Mouse (Mus musculus): Measurements from ENCODE around the gene Eif4e1b. TPM values are rescaled to one million over a fixed set of nuclear protein-coding genes. Genes with fewer than 3 reads are reported as not detected.

Gene Eif4e1b
- polyA plus RNA-seq, 1 experiment from 2014 or later: not detected

- Histone ChIP-seq H3K9me3 (replicated peaks) (no peaks in the 10 kb centered on the region), H3K4me2 (no peak overlapping the region), H3K4me1 (replicated peaks) (no peaks in the 10 kb centered on the region), H3K36me3 (no peaks in the 10 kb centered on the region), H3K9ac (no peak overlapping the region), H3K4me3 (replicated peaks) (no peak overlapping the region), H3K27ac (no peak overlapping the region), H3K27me3 (0 out of 2 replicates have a peak, but pooled peaks cover under 1% of the 10 kb centered on the region)
- ATAC-seq (ENCODE audit: low read depth): no peak
- 7% methylated on average over 13 of the region's 13 CpGs for WGBS (ENCODE audit: insufficient replicate concordance)
- DNase-seq: no peak
Measured at GRCm38 (mm10) chr13:54829450-54829849, 45.7 kb downstream of the Eif4e1b start.

- 60% methylated on average over 14 of the region's 14 CpGs for WGBS (ENCODE audit: insufficient replicate concordance)
- H3K27me3 ChIP-seq: no peaks in the 10 kb centered on the region
- no peaks in the 10 kb centered on the region for H3K36me3 ChIP-seq
- H3K4me2 ChIP-seq: no peak overlapping the region
- no peaks in the 10 kb centered on the region for H3K4me1 ChIP-seq (replicated peaks)
- no peaks in the 10 kb centered on the region for H3K9me3 ChIP-seq (replicated peaks)
- H3K4me3 ChIP-seq (replicated peaks): no peak overlapping the region
- H3K27ac ChIP-seq: no peak overlapping the region
- DNase-seq (no peak), ATAC-seq (ENCODE audit: low read depth) (no peak)
- no peak overlapping the region for H3K9ac ChIP-seq
Measured at GRCm38 (mm10) chr13:54836351-54837030, 52.7 kb downstream of the Eif4e1b start.

DNA sequence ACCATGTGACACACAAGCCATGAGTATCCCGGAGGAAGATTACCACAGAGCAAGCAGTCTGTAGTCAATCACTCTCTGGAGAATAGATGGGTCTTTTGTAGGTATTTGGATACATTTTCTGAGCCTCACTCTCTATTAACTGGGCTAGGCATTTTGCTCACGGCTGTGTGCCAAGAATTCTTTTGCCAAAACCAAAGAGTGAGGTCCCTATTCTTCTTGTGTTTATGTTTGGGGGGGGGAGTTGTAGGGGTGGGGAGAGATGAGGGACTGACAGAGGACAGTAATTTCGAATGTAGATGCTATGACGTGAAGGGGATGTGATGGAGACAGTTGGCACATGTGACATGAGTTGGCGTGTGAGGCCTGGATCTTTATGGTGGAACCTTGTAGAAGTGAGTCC is 53.3 kb downstream of the Eif4e1b start:
- H3K4me3 ChIP-seq (replicated peaks): no peak overlapping the region
- 0 out of 2 replicates have a peak, but pooled peaks cover 3% of the 10 kb centered on the region for H3K9me3 ChIP-seq (replicated peaks)
- no peaks in the 10 kb centered on the region for H3K4me1 ChIP-seq (replicated peaks)
- no peak overlapping the region for H3K9ac ChIP-seq
- no peak for ATAC-seq (ENCODE audit: low read depth)
- 55% methylated on average over 5 of the region's 5 CpGs for WGBS (ENCODE audit: insufficient replicate concordance)
- H3K27ac ChIP-seq: no peak overlapping the region
- DNase-seq: no peak
- H3K4me2 ChIP-seq: no peak overlapping the region
- H3K27me3 ChIP-seq: no peaks in the 10 kb centered on the region
- no peaks in the 10 kb centered on the region for H3K36me3 ChIP-seq

DNA sequence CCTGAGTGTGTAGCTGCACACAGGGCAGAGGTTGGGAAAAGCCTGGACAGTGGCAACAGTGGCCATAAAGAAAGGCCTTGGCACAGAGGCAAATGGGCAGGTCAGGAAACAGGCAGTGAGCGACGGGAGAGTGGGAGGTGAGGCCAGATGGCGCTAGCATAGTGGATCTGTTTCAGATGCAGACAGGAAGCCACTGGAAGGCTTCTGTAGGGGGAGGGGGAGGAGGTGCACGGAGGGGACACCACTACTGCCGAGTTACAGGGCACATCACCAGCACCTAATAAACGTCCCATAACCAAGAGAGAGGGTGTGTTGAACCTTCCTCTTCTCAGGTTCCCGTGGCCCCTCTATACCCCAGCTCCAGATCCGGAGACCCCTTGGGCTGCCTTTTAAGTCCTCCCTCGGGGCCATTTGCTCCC is 53.7 kb downstream of the Eif4e1b start:
- Histone ChIP-seq H3K4me2 (no peak overlapping the region), H3K36me3 (no peaks in the 10 kb centered on the region), H3K9ac (no peak overlapping the region), H3K27me3 (no peaks in the 10 kb centered on the region), H3K9me3 (replicated peaks) (0 out of 2 replicates have a peak, but pooled peaks cover 6% of the 10 kb centered on the region), H3K27ac (no peak overlapping the region), H3K4me1 (replicated peaks) (no peaks in the 10 kb centered on the region), H3K4me3 (replicated peaks) (no peak overlapping the region)
- WGBS (ENCODE audit: insufficient replicate concordance): 13% methylated on average over 9 of the region's 9 CpGs
- no peak for ATAC-seq (ENCODE audit: low read depth)
- DNase-seq: no peak

Other genes with a start within 250 kb of the Eif4e1b start
- 53.0 and 60.1 TPM in 2 replicates for gene 4833439L19Rik, start 218.6 kb upstream of the Eif4e1b start, polyA plus RNA-seq (2015; fragmentation: Nextera tagmentation; extraction: Ambion mirVana)
- gene Arl10, start 209.0 kb upstream of the Eif4e1b start, polyA plus RNA-seq (2015; fragmentation: Nextera tagmentation; extraction: Ambion mirVana): 9.0 and 9.2 TPM in 2 replicates
- gene Nop16, start 193.9 kb upstream of the Eif4e1b start, polyA plus RNA-seq (2015; fragmentation: Nextera tagmentation; extraction: Ambion mirVana): 74.9 and 84.5 TPM in 2 replicates
- 117 and 118 TPM in 2 replicates for gene Higd2a, start 193.8 kb upstream of the Eif4e1b start, polyA plus RNA-seq (2015; fragmentation: Nextera tagmentation; extraction: Ambion mirVana)
- 51.0 and 54.2 TPM in 2 replicates for gene Cltb, start 172.7 kb upstream of the Eif4e1b start, polyA plus RNA-seq (2015; fragmentation: Nextera tagmentation; extraction: Ambion mirVana)
- 30.5 and 33.9 TPM in 2 replicates for gene Faf2, start 162.2 kb upstream of the Eif4e1b start, polyA plus RNA-seq (2015; fragmentation: Nextera tagmentation; extraction: Ambion mirVana)
- gene Rnf44, start 90.1 kb upstream of the Eif4e1b start, polyA plus RNA-seq (2015; fragmentation: Nextera tagmentation; extraction: Ambion mirVana): 23.8 and 24.5 TPM in 2 replicates
- gene Cdhr2, start 82.5 kb upstream of the Eif4e1b start, polyA plus RNA-seq (2015; fragmentation: Nextera tagmentation; extraction: Ambion mirVana): 7.8 and 10.5 TPM in 2 replicates
- 0.02 and 0.05 TPM in 2 replicates for gene Gprin1, start 34.1 kb upstream of the Eif4e1b start, polyA plus RNA-seq (2015; fragmentation: Nextera tagmentation; extraction: Ambion mirVana)
- not detected in 2 replicates for gene Sncb, start 17.4 kb upstream of the Eif4e1b start, polyA plus RNA-seq (2015; fragmentation: Nextera tagmentation; extraction: Ambion mirVana)
- gene Tspan17, start 5.4 kb downstream of the Eif4e1b start, polyA plus RNA-seq (2015; fragmentation: Nextera tagmentation; extraction: Ambion mirVana): 1.5 and 2.0 TPM in 2 replicates
- gene Unc5a, start 165.4 kb downstream of the Eif4e1b start, polyA plus RNA-seq (2015; fragmentation: Nextera tagmentation; extraction: Ambion mirVana): 0.52 and 0.55 TPM in 2 replicates
- 3.4 and 3.7 TPM in 2 replicates for gene Hk3, start 237.4 kb downstream of the Eif4e1b start, polyA plus RNA-seq (2015; fragmentation: Nextera tagmentation; extraction: Ambion mirVana)

Data from liver, embryonic 13.5 days (tissue).